Mouse (Mus musculus) liver, adult 2 months (tissue): ENCODE results near the gene Hist1h2bb.
"Not testable (repeated sequence)": the region's sequence is repeated elsewhere in the genome, so short reads cannot be mapped to it uniquely, and the experiment has no call there.

Experiments
- CTCF ChIP-seq: fragments of 200-500 bp; IDR thresholded peaks from 2 replicates; pipeline ENCODE4 v1.5.1; 2011; ENCODE audit warnings: low read depth, low read length, control low read depth
- POLR2A ChIP-seq: fragments of 200-500 bp; IDR thresholded peaks from 2 replicates; pipeline ENCODE4 v1.6.1; 2011; ENCODE audit warnings: low read length, control low read depth; ENCODE audit not compliant: insufficient read depth; ENCODE audit errors: extremely low read depth

DNA sequence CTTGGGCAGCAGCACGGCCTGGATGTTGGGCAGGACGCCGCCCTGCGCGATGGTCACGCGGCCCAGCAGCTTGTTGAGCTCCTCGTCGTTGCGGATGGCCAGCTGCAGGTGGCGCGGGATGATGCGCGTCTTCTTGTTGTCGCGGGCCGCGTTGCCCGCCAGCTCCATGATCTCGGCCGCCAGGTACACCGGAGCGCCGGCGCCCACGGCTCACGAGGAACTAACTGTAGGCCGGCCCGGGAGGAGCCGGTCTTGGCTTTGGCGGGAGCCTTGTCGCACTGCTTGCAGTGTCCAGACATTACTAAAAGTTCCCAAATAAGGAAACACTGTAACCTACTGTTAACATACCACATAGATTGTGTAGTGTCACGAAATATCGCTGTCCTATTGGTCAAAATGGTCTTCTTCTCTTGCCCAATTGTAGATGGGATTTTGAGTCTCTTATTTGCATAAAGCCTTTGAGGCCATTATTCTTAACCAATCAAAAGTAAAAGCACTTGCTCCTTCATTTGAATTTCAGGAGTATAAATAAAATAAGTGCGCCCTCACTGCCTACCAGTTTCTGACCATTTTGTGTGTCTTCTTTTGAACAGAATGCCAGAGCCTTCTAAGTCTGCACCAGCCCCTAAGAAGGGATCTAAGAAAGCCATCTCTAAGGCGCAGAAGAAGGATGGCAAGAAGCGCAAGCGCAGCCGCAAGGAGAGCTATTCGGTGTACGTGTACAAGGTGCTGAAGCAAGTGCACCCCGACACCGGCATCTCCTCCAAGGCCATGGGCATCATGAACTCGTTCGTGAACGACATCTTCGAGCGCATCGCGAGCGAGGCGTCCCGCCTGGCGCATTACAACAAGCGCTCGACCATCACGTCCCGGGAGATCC, at the start of gene Hist1h2bb:
- not testable (repeated sequence) for TF ChIP-seq CTCF, POLR2A
